Mouse (Mus musculus) heart, postnatal 0 days (tissue): ENCODE results near the gene Trim17.

Experiments used
- CTCF ChIP-seq: IDR thresholded peaks from 2 replicates; pipeline ENCODE4 v1.5.1; 2016; ENCODE audit warnings: antibody characterized with exemption, control low read depth, low read depth
- EP300 ChIP-seq: IDR thresholded peaks from 2 replicates; pipeline ENCODE4 v1.6.1; 2016; ENCODE audit warnings: antibody characterized with exemption, low read depth

DNA sequence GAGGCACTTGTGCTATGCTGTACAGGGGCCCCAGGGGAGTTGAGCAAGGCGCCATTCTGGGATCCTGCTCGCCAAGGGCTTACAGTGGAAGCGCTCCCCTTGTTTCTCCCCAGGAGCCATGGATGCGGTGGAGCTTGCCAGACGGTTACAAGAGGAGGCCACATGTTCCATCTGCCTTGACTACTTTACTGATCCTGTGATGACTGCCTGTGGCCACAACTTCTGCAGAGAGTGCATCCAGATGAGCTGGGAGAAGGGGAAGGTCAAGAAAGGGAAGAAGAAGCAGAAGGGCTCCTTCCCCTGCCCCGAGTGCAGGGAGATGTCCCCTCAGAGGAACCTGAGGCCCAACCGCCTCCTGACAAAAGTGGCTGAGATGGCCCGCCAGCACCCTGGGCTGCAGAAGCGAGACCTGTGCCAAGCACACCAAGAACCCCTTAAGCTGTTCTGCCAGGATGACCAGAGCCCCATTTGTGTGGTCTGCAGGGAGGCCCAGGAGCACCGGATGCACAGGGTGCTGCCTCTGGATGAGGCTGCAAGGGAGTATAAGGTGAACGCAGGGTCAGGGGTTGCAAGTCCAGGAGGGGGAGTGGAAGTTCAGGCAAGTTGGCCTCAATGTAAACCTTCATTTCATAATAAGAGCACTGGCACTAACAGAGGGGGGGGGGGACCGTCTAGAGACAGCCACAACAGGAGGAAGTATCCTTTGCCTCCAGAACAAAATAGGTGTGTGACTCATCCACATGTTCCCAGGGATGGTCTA is 10.7 kb downstream of the Trim17 start:
- TF ChIP-seq CTCF (no peak), EP300 (no peak)
